Mouse (Mus musculus) brain, embryonic 14.5 days (tissue): ENCODE results near the gene Grasp. TPM values are rescaled to one million over a fixed set of nuclear protein-coding genes. Genes with fewer than 3 reads are reported as not detected.

Experiments
- DNase-seq: peaks from one replicate; pipeline ENCODE4 v3.0.0-alpha.2; 2011; ENCODE audit warnings: low read depth
- CTCF ChIP-seq: fragments of 200-500 bp; IDR thresholded peaks from 2 replicates; pipeline ENCODE4 v1.5.1; 2012; ENCODE audit warnings: inconsistent platforms, mild to moderate bottlenecking, moderate library complexity, borderline replicate concordance; ENCODE audit not compliant: insufficient read depth, insufficient read length; ENCODE audit errors: extremely low read depth
- POLR2A ChIP-seq: fragments of 200-500 bp; IDR thresholded peaks from 2 replicates; pipeline ENCODE4 v1.6.1; 2012; ENCODE audit warnings: mild to moderate bottlenecking, inconsistent platforms, borderline replicate concordance; ENCODE audit not compliant: poor library complexity, insufficient read depth, insufficient read length, severe bottlenecking; ENCODE audit errors: extremely low read depth
- polyA plus RNA-seq: library from polyadenylated mRNA; depleted of rRNA; stranded (reverse); fragments of >200 nt; gene quantifications from 2 replicates; pipeline ENCODE4 v1.2.3, GENCODE M21; 2012

Grasp gene
- polyA plus RNA-seq, 1 experiment, result 6.5 TPM

DNA sequence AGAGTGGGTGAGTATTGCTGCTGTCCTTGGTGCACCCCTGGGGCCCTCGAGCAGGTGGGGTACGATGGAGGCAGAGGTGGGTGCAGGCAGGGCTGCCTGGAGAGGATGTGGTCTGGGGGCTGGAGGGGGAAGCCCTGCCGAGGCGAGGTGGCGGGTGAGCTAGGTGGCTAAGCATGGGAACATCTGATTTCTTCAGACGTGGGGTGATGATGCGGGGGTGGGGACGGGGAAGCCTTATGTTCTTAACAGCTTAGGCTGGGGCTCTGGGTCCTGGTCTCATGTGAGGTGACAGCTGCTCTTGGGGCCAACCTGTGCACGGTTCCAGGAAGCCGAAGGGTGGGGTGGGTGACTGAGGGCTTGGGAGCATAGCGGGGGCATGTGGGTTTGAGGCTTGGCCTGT is 34.4 kb downstream of the Grasp start:
- DNase-seq, result no peak
- TF ChIP-seq CTCF (no peak), POLR2A (no peak)

GRCm38 (mm10) chr15:101259922-101260321 is 35.9 kb downstream of the Grasp start:
- no peak for DNase-seq
- TF ChIP-seq CTCF, result no peak
- no peak for TF ChIP-seq POLR2A

GRCm38 (mm10) chr15:101260387-101260786 is 36.4 kb downstream of the Grasp start:
- no peak for TF ChIP-seq CTCF
- no peak for TF ChIP-seq POLR2A
- DNase-seq, result no peak

GRCm38 (mm10) chr15:101260874-101261622 is 37.1 kb downstream of the Grasp start:
- no peak for TF ChIP-seq CTCF
- TF ChIP-seq POLR2A, result no peak
- no peak for DNase-seq

DNA sequence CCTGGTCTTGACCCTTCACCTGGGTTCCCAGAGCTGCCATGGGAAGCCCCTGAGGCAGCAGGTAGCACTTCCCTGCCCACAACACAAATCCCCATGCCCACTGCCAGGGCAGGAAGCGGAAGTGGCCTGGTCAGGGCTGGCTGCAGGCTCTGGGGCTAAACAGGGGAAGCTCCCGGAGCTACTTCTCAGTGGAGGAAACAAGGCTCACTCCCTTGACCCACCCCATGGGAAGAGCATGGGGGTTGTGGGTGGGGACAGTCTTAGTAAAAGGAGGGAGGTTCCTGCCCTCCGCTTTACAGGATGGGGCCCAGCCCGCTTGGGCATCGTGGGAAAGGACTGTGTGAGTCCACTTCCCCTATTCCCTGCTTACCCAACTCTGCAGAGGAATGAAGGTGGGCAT is 38.5 kb downstream of the Grasp start:
- no peak for DNase-seq
- TF ChIP-seq CTCF, result no peak
- TF ChIP-seq POLR2A, result no peak

- peak; percentile 83 for DNase-seq
- TF ChIP-seq POLR2A (no peak), CTCF (no peak)
Measured at GRCm38 (mm10) chr15:101266132-101266963, 42.4 kb downstream of the Grasp start.

DNA sequence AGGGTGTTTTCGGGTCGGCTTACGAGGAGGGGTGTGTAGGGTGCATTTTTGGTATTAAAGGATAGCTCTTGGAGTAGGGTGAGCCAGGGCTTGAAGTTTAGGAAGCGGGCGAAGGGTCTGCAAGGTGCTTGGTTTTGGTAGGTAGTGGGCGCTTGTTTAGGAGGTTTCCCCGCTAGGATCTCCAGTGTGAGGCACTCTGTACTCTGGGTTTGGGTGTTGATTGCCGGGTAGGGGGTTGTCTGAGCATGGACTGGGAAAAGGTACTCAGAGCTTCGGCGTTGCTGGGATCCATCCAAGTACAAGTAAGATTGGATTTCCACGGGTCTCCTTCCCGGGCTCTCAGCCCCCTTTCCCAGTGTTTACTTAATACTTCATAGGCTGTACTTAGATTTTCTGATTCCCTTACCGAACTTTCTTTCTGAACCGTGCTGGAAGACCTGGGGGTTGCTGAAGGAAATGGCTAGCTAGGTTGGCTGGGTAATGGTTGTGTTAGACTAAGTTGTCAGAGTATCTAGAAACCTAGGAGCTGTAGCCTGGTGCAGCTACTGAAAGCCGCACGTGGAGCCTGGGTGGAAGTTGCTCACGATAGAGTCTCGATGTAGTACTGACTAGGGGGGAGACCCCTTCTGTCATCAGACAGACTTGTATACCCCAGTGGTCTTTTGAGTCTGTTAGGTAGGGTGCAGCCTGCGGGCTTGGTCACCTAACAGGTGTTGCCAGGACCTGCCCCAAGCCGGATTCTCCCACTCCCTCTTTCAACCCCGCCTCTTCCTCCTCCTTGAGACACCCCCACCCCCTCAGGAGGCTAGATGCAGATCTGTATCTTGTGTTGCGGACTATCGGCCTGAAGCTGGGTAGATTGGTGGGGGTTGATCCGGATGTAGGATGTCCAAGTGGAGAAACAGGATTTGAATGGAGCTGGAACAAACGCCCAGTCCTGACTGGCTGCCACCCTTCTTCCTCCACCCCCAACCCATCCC is 43.4 kb downstream of the Grasp start:
- peak; percentile 9 for DNase-seq
- TF ChIP-seq POLR2A, result no peak
- no peak for TF ChIP-seq CTCF

DNA sequence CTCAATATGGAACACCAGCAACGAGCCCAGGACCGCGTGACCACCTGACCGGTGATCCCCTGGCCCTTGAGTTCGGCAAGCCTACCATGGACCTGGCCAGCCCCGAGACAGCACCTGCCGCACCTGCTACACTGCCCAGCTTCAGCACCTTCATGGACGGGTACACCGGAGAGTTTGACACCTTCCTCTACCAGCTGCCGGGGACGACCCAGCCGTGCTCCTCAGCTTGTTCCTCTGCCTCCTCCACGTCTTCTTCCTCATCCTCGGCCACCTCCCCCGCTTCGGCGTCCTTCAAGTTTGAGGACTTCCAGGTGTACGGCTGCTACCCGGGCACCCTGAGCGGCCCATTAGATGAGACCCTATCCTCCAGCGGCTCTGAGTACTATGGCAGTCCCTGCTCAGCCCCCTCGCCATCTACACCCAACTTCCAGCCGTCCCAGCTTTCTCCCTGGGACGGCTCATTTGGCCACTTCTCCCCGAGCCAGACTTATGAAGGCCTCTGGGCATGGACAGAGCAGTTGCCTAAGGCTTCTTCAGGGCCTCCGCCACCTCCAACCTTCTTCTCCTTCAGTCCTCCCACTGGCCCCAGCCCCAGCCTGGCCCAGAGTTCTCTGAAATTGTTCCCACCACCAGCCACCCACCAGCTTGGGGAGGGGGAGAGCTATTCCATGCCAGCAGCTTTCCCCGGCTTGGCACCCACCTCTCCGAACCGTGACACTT is 46.3 kb downstream of the Grasp start:
- no peak for DNase-seq
- TF ChIP-seq CTCF (no peak), POLR2A (no peak)

DNA sequence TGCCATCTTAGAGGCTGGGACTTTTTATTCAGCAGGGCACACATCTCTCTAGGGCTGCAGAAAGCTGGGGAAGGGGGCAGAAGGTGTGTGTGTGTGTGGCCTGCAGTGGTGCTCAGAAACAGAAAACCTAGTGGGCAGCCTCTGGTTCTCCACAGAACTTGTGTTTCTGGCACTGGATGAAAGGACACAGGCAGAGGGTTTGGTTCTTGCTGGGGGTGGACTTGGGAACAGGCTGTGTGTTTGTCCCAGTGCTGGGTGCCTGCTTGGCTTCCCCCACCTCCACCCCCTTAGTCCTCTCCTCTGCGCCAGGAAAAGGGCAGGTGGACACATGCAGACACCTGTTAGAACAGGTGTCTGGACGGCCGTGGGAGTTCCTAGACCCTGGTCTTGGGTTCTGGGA is 47.1 kb downstream of the Grasp start:
- TF ChIP-seq CTCF (no peak), POLR2A (no peak)
- DNase-seq, result no peak

- TF ChIP-seq CTCF (no peak), POLR2A (no peak)
- peak; percentile 20 for DNase-seq
Measured at GRCm38 (mm10) chr15:101271513-101271912, 47.5 kb downstream of the Grasp start.
